Mouse (Mus musculus): ENCODE measurements around the gene Ints7.

The Ints7 gene

GRCm38 (mm10) chr1:191584483-191584882 is 9.0 kb downstream of the Ints7 start:
- DNase-seq (ENCODE audit: low spot score in 2 of 2): no peak

GRCm38 (mm10) chr1:191585704-191586103 is 10.3 kb downstream of the Ints7 start:
- DNase-seq (ENCODE audit: low spot score in 2 of 2): no peak

- no peak for DNase-seq (ENCODE audit: low spot score in 2 of 2)
These were observed 11.6 kb downstream of the Ints7 start for GRCm38 (mm10) chr1:191587062-191587461.

GRCm38 (mm10) chr1:191588749-191589148 is 13.3 kb downstream of the Ints7 start:
- no peak for DNase-seq (ENCODE audit: low spot score in 2 of 2)

GRCm38 (mm10) chr1:191592016-191592720 is 16.7 kb downstream of the Ints7 start:
- no peak for DNase-seq (ENCODE audit: low spot score in 2 of 2)

GRCm38 (mm10) chr1:191596076-191596475 is 20.6 kb downstream of the Ints7 start:
- no peak for DNase-seq (ENCODE audit: low spot score in 2 of 2)

- no peak for DNase-seq (ENCODE audit: low spot score in 2 of 2)
These were observed 23.8 kb downstream of the Ints7 start for GRCm38 (mm10) chr1:191599210-191599609.

GRCm38 (mm10) chr1:191604690-191605089 is 29.3 kb downstream of the Ints7 start:
- no peak for DNase-seq (ENCODE audit: low spot score in 2 of 2)

GRCm38 (mm10) chr1:191609051-191609450 is 33.6 kb downstream of the Ints7 start:
- no peak for DNase-seq (ENCODE audit: low spot score in 2 of 2)

GRCm38 (mm10) chr1:191609578-191609977 is 34.1 kb downstream of the Ints7 start:
- no peak for DNase-seq (ENCODE audit: low spot score in 2 of 2)

GRCm38 (mm10) chr1:191610357-191610756 is 34.9 kb downstream of the Ints7 start:
- no peak for DNase-seq (ENCODE audit: low spot score in 2 of 2)

GRCm38 (mm10) chr1:191611686-191612085 is 36.2 kb downstream of the Ints7 start:
- DNase-seq (ENCODE audit: low spot score in 2 of 2): no peak

- no peak for DNase-seq (ENCODE audit: low spot score in 2 of 2)
These were observed 37.4 kb downstream of the Ints7 start for GRCm38 (mm10) chr1:191612877-191613276.

GRCm38 (mm10) chr1:191616245-191616644 is 40.8 kb downstream of the Ints7 start:
- DNase-seq (ENCODE audit: low spot score in 2 of 2): no peak

GRCm38 (mm10) chr1:191617589-191617988 is 42.2 kb downstream of the Ints7 start:
- no peak for DNase-seq (ENCODE audit: low spot score in 2 of 2)

GRCm38 (mm10) chr1:191618067-191618766 is 42.8 kb downstream of the Ints7 start:
- no peak for DNase-seq (ENCODE audit: low spot score in 2 of 2)

- DNase-seq (ENCODE audit: low spot score in 2 of 2): no peak
These were observed 45.7 kb downstream of the Ints7 start for GRCm38 (mm10) chr1:191621096-191621495.

GRCm38 (mm10) chr1:191622801-191623200 is 47.4 kb downstream of the Ints7 start:
- no peak for DNase-seq (ENCODE audit: low spot score in 2 of 2)

GRCm38 (mm10) chr1:191624492-191624891 is 49.1 kb downstream of the Ints7 start:
- no peak for DNase-seq (ENCODE audit: low spot score in 2 of 2)

- no peak for DNase-seq (ENCODE audit: low spot score in 2 of 2)
These were observed 49.6 kb downstream of the Ints7 start for GRCm38 (mm10) chr1:191625026-191625425.

- no peak for DNase-seq (ENCODE audit: low spot score in 2 of 2)
These were observed 50.2 kb downstream of the Ints7 start for GRCm38 (mm10) chr1:191625620-191626019.

GRCm38 (mm10) chr1:191628457-191629169 is 53.2 kb downstream of the Ints7 start:
- no peak for DNase-seq (ENCODE audit: low spot score in 2 of 2)

GRCm38 (mm10) chr1:191629170-191629636 is 53.8 kb downstream of the Ints7 start:
- DNase-seq (ENCODE audit: low spot score in 2 of 2): no peak

Data from spleen, postnatal 14 days (tissue).